Mouse (Mus musculus): ENCODE measurements at regions not wholly inside any gene's neighbourhood (a gene's known extent, or its start where the extent isn't known, plus 50 kb on each side); places are given as distances from the start of the nearest gene placed in this dataset.

DNA sequence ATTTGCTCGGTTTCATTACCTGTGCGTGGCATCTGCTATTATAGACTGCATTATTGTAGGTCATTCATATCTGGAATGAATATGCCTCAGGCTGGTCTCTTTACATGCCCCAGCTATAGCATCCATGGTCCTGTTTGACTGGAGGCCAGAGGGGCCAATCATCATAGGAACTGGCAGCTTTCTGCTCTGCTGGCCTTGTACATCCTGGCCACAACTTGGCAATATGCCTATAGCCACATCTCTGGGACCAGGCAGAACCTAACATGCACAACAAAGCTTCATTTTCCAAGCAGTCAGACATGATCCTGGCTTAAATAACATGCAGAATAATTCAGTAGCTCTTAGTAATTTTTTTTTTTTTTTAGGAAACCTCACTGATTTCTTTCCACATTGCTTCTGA lies 227.6 kb upstream of the B3gat1 start:
- H3K4me2 ChIP-seq (ENCODE audit: insufficient read depth, low read depth, poor library complexity, severe bottlenecking), result no peak overlapping the region
- TF ChIP-seq NELFE (IDR thresholded peaks at IDR 0.05; ENCODE audit: low read depth, low read length), result no peak
- TF ChIP-seq MXI1 (IDR thresholded peaks at IDR 0.05; ENCODE audit: low read depth, low read length), result no peak
- no peak for TF ChIP-seq BHLHE40 (IDR thresholded peaks at IDR 0.05; ENCODE audit: low read depth, low read length)
- no peak for TF ChIP-seq UBTF (IDR thresholded peaks at IDR 0.05; ENCODE audit: low read depth, low read length)
- TF ChIP-seq KAT2A (IDR thresholded peaks at IDR 0.05; ENCODE audit: insufficient replicate concordance, low read length), result no peak
- no peak for TF ChIP-seq MAZ (IDR thresholded peaks at IDR 0.05; ENCODE audit: low read depth, low read length)
- TF ChIP-seq E2F4 (IDR thresholded peaks at IDR 0.05; ENCODE audit: insufficient replicate concordance, low read depth, low read length), result no peak
- no peak for TF ChIP-seq USF1 (IDR thresholded peaks at IDR 0.05; ENCODE audit: low read depth, low read length)
- H3K4me3 ChIP-seq (replicated peaks in 1 of 3; ENCODE audit: low read depth in 2 of 3, low read length in 2 of 3, poor library complexity in 1 of 3), result no peak overlapping the region
- H3K9ac ChIP-seq (ENCODE audit: insufficient read depth, low read depth), result no peak overlapping the region
- no peaks in the 10 kb centered on the region for H3K79me2 ChIP-seq (replicated peaks; ENCODE audit: control insufficient read depth, extremely low read depth, insufficient read depth, poor library complexity, severe bottlenecking)
- H3K4me1 ChIP-seq (ENCODE audit: control insufficient read depth in 1 of 2, insufficient read depth in 2 of 2), result no peaks in the 10 kb centered on the region
- no peaks in the 10 kb centered on the region for H3K27me3 ChIP-seq (replicated peaks)
- DNase-seq (ENCODE audit: extremely low read depth), result no peak
- no peak overlapping the region for H3K27ac ChIP-seq (ENCODE audit: insufficient read depth, low read depth)
- in situ Hi-C loops (cut with MboI; ENCODE audit: low pct_ligation_motif_present, low pct_unique_long_range_greater_than_20kb, low sequenced_read_pairs) (no loop called here), dilution Hi-C loops (cut with MboI; ENCODE audit: extremely low pct_ligation_motif_present, extremely low pct_unique_long_range_greater_than_20kb, low sequenced_read_pairs) (no loop called here)
- H3K36me3 ChIP-seq (replicated peaks in 1 of 2; ENCODE audit: control insufficient read depth in 1 of 2, insufficient read depth in 1 of 2, low read length in 1 of 2), result no peaks in the 10 kb centered on the region
- no peaks in the 10 kb centered on the region for H3K9me3 ChIP-seq (replicated peaks; ENCODE audit: low read length)

DNA sequence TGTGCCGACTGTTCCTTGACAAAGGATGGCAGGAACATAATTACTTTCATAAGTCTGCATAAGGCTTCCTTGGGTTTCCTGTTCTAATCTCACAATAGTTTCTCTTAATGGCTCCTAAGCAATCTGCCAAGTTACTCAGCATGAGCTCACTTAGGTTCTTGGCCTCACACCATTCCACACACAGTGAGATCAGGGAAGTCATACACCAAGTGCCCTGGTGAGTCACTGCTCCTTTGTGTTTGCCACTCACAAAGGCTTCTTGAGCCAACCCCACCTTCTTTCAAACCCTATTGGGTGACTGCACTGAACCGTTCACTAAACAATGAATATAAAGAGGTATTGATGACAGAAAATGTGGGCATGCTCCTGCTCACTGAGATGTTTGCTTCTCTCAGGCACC lies 214.9 kb upstream of the B3gat1 start:
- Histone ChIP-seq H3K79me2 (replicated peaks; ENCODE audit: control insufficient read depth, extremely low read depth, insufficient read depth, poor library complexity, severe bottlenecking) (no peaks in the 10 kb centered on the region), H3K9ac (ENCODE audit: insufficient read depth, low read depth) (no peak overlapping the region), H3K36me3 (replicated peaks in 1 of 2; ENCODE audit: control insufficient read depth in 1 of 2, insufficient read depth in 1 of 2, low read length in 1 of 2) (no peaks in the 10 kb centered on the region), H3K4me1 (ENCODE audit: control insufficient read depth in 1 of 2, insufficient read depth in 2 of 2) (no peaks in the 10 kb centered on the region; a peak in 1 of 4 replicates), H3K27me3 (replicated peaks) (no peaks in the 10 kb centered on the region), H3K4me3 (replicated peaks in 1 of 3; ENCODE audit: low read depth in 2 of 3, low read length in 2 of 3, poor library complexity in 1 of 3) (no peak overlapping the region), H3K27ac (ENCODE audit: insufficient read depth, low read depth) (no peak overlapping the region), H3K4me2 (ENCODE audit: insufficient read depth, low read depth, poor library complexity, severe bottlenecking) (no peak overlapping the region), H3K9me3 (replicated peaks; ENCODE audit: low read length) (no peaks in the 10 kb centered on the region)
- DNase-seq (ENCODE audit: extremely low read depth), result no peak
- dilution Hi-C loops (cut with MboI; ENCODE audit: extremely low pct_ligation_motif_present, extremely low pct_unique_long_range_greater_than_20kb, low sequenced_read_pairs) (no loop called here), in situ Hi-C loops (cut with MboI; ENCODE audit: low pct_ligation_motif_present, low pct_unique_long_range_greater_than_20kb, low sequenced_read_pairs) (no loop called here)
- TF ChIP-seq TCF12 (IDR thresholded peaks at IDR 0.05; ENCODE audit: low read depth, low read length) (no peak), BHLHE40 (IDR thresholded peaks at IDR 0.05; ENCODE audit: low read depth, low read length) (no peak), HCFC1 (IDR thresholded peaks at IDR 0.05; ENCODE audit: low read depth, low read length) (no peak), MAZ (IDR thresholded peaks at IDR 0.05; ENCODE audit: low read depth, low read length) (no peak), NRF1 (IDR thresholded peaks at IDR 0.05; ENCODE audit: low read depth, low read length) (no peak), MXI1 (IDR thresholded peaks at IDR 0.05; ENCODE audit: low read depth, low read length) (no peak), E2F4 (IDR thresholded peaks at IDR 0.05; ENCODE audit: insufficient replicate concordance, low read depth, low read length) (no peak), NELFE (IDR thresholded peaks at IDR 0.05; ENCODE audit: low read depth, low read length) (no peak), MYC (IDR thresholded peaks at IDR 0.05; ENCODE audit: low read depth, low read length) (no peak), POLR2A (IDR thresholded peaks at IDR 0.05; ENCODE audit: low read depth, low read length) (no peak), ELF1 (IDR thresholded peaks at IDR 0.05; ENCODE audit: low read depth, low read length) (no peak), MAX (IDR thresholded peaks at IDR 0.05; ENCODE audit: low read length) (no peak), MEF2A (IDR thresholded peaks at IDR 0.05; ENCODE audit: borderline replicate concordance, low read depth, low read length) (no peak), CHD1 (IDR thresholded peaks at IDR 0.05; ENCODE audit: low read depth, low read length) (no peak), EP300 (IDR thresholded peaks at IDR 0.05; ENCODE audit: low read length) (no peak), JUN (IDR thresholded peaks at IDR 0.05; ENCODE audit: insufficient read depth, low read depth, low read length) (no peak)
